Mouse (Mus musculus) G1E (cell line): ENCODE measurements around the gene Brms1.

Source experiments
- CTCF ChIP-seq: IDR thresholded peaks from 2 replicates; pipeline ENCODE4 v1.5.1; 2012; ENCODE audit warnings: low read depth, low read length, inconsistent platforms, mixed read lengths
- TAL1 ChIP-seq: conservative IDR thresholded peaks from 2 replicates; pipeline ENCODE4 v1.6.1; 2012; ENCODE audit warnings: low read depth, low read length, inconsistent platforms, mixed read lengths

- TF ChIP-seq CTCF (no peak; the same call in 1 of the 2 replicates), TAL1 (no peak)
Observed at GRCm38 (mm10) chr19:5050047-5050905, 9.1 kb downstream of the Brms1 start, which contains the start of gene Rin1.
